Comparison of ENCODE assay signal across 15 mouse cellular contexts in the genomic region with DNA sequence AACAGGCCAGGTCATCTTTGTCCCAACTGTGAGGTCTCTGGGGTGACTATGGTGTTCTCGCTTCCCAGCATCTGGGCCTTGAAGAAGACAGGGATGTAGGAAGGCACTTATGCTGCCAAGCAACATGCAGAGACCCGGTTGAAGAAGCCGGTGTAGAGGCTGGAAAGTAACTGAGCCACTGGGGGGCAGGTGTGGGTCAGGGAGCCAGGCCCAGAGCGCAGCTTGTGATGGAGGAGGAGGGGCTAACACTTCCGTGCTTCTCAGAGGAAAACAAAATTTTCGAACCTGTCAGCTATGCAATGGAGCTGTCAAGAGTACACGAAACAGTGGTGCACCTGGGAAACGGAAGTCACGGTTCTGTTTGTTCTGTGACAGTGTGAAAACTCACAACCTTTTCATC. TPM values are rescaled to one million over a fixed set of nuclear protein-coding genes. Genes with fewer than 3 reads are reported as not detected.
DNase-seq lines count a peak whose midpoint lies in the region; ATAC-seq and TF ChIP-seq lines count a peak whose summit lies in the region.
"Had no signal": no experiment of that assay in that cellular context is flagged by ENCODE, and none has a peak within 500 bp of the region (broad histone marks: within the 10 kb centered on the region; RNA-seq: fewer than 3 reads in every experiment).

No protein-coding gene starts in this region.

- WGBS in intestine, postnatal 0 days: 48% methylated on average over 9 of the region's 9 CpGs
- WGBS in intestine, embryonic 15.5 days: 45% methylated on average over 9 of the region's 9 CpGs
- 32% methylated on average over 9 of the region's 9 CpGs for WGBS in midbrain, postnatal 0 days

- H3K4me1 ChIP-seq in intestine, postnatal 0 days (replicated peaks; ENCODE audit: control insufficient read depth, insufficient read depth, low read length): no peaks in the 10 kb centered on the region
- no peaks in the 10 kb centered on the region for H3K4me1 ChIP-seq in intestine, embryonic 15.5 days (replicated peaks)
- H3K4me1 ChIP-seq in midbrain, postnatal 0 days (ENCODE audit: insufficient read depth, low read length): no peaks in the 10 kb centered on the region
- H3K4me1 ChIP-seq: embryonic facial prominence, embryonic 15.5 days; liver, embryonic 15.5 days had no signal

- peak; percentile 20; the same call in 1 of the 2 replicates for TF ChIP-seq CTCF in intestine, postnatal 0 days (IDR thresholded peaks at IDR 0.05; ENCODE audit: low read depth)
- TF ChIP-seq CTCF in brain, embryonic 14.5 days (IDR thresholded peaks at IDR 0.05; ENCODE audit: borderline replicate concordance, extremely low read depth, insufficient read depth, insufficient read length): peak; percentile 52
- peak; percentile 81 for TF ChIP-seq CTCF in midbrain, postnatal 0 days (IDR thresholded peaks at IDR 0.05)

- no peak overlapping the region for H3K4me2 ChIP-seq in intestine, postnatal 0 days (replicated peaks; ENCODE audit: low read depth)
- no peak overlapping the region for H3K4me2 ChIP-seq in intestine, embryonic 15.5 days (replicated peaks)
- no peak overlapping the region for H3K4me2 ChIP-seq in midbrain, postnatal 0 days (ENCODE audit: low read depth, low read length, poor library complexity, severe bottlenecking)
- H3K4me2 ChIP-seq: embryonic facial prominence, embryonic 15.5 days; liver, embryonic 15.5 days had no signal

- ATAC-seq in intestine, postnatal 0 days: no peak
- ATAC-seq in intestine, embryonic 15.5 days: no peak
- no peak for ATAC-seq in midbrain, postnatal 0 days (ENCODE audit: low FRiP score)
- ATAC-seq: forebrain, embryonic 14.5 days had no signal

- no peak overlapping the region for H3K27ac ChIP-seq in intestine, postnatal 0 days (ENCODE audit: low read depth, low read length)
- H3K27ac ChIP-seq in intestine, embryonic 15.5 days: no peak overlapping the region
- H3K27ac ChIP-seq in midbrain, postnatal 0 days (ENCODE audit: low read depth, low read length): no peak overlapping the region
- H3K27ac ChIP-seq: embryonic facial prominence, embryonic 15.5 days; gastrocnemius, adult 2 months; liver, embryonic 15.5 days had no signal

- no peaks in the 10 kb centered on the region for H3K9me3 ChIP-seq in intestine, postnatal 0 days (ENCODE audit: control insufficient read depth)
- H3K9me3 ChIP-seq in intestine, embryonic 15.5 days: no peaks in the 10 kb centered on the region
- no peaks in the 10 kb centered on the region for H3K9me3 ChIP-seq in midbrain, postnatal 0 days (ENCODE audit: low read length)
- H3K9me3 ChIP-seq: embryonic facial prominence, embryonic 15.5 days; liver, embryonic 15.5 days had no signal

- no peaks in the 10 kb centered on the region for H3K27me3 ChIP-seq in intestine, postnatal 0 days (replicated peaks; ENCODE audit: control insufficient read depth, insufficient read depth, low read length)
- H3K27me3 ChIP-seq in intestine, embryonic 15.5 days (replicated peaks): peaks cover 9% of the 10 kb centered on the region; the same call in 1 of the 2 replicates
- no peaks in the 10 kb centered on the region for H3K27me3 ChIP-seq in midbrain, postnatal 0 days (ENCODE audit: insufficient read depth, low read length)

- no peak overlapping the region for H3K4me3 ChIP-seq in intestine, postnatal 0 days (ENCODE audit: low read depth, low read length)
- H3K4me3 ChIP-seq in intestine, embryonic 15.5 days (replicated peaks): no peak overlapping the region
- H3K4me3 ChIP-seq in midbrain, postnatal 0 days (ENCODE audit: low read depth, low read length): no peak overlapping the region
- H3K4me3 ChIP-seq: embryonic facial prominence, embryonic 15.5 days; gastrocnemius, adult 2 months; liver, embryonic 15.5 days had no signal

- peak; percentile 50 for DNase-seq in retina, postnatal 1 day
- no peak for DNase-seq in retina, embryonic 14.5 days (ENCODE audit: low spot score)
- peak; percentile 58 for DNase-seq in brain, embryonic 14.5 days (ENCODE audit: low read depth)
- peak; percentile 71 for DNase-seq in midbrain, postnatal 0 days (ENCODE audit: low spot score)
- DNase-seq in adipocyte (ENCODE audit: low spot score): no peak
- no peak for DNase-seq in right cerebral cortex, postnatal 14 days

- no peak for TF ChIP-seq POLR2A in brain, embryonic 14.5 days (IDR thresholded peaks at IDR 0.05; ENCODE audit: borderline replicate concordance, extremely low read depth, insufficient read depth, insufficient read length, poor library complexity, severe bottlenecking)

- no peaks in the 10 kb centered on the region for H3K36me3 ChIP-seq in intestine, postnatal 0 days (ENCODE audit: control insufficient read depth, insufficient read depth)
- H3K36me3 ChIP-seq in intestine, embryonic 15.5 days: no peaks in the 10 kb centered on the region
- H3K36me3 ChIP-seq in midbrain, postnatal 0 days (ENCODE audit: insufficient read depth, low read length): no peaks in the 10 kb centered on the region
- H3K36me3 ChIP-seq: embryonic facial prominence, embryonic 15.5 days; liver, embryonic 15.5 days had no signal

- H3K9ac ChIP-seq in intestine, postnatal 0 days (ENCODE audit: low read depth, low read length): no peak overlapping the region
- H3K9ac ChIP-seq in intestine, embryonic 15.5 days: no peak overlapping the region
- H3K9ac ChIP-seq in midbrain, postnatal 0 days (replicated peaks; ENCODE audit: low read length, poor library complexity, severe bottlenecking): no peak overlapping the region
- H3K9ac ChIP-seq: embryonic facial prominence, embryonic 15.5 days; liver, embryonic 15.5 days had no signal

RNA-seq across cellular contexts. Expression of a gene that starts 9.9 kb away (rescaled TPM):
- 0.03 TPM in 1 of 2 replicates, not detected in the other for polyA plus RNA-seq in intestine, postnatal 0 days (2015; fragmentation: Nextera tagmentation; extraction: Ambion mirVana)
- polyA plus RNA-seq in intestine, embryonic 15.5 days (2015; fragmentation: Nextera tagmentation; extraction: Ambion mirVana): not detected in 2 replicates
- polyA plus RNA-seq in brain, embryonic 14.5 days (2012; rRNA removed): 3.1 and 6.5 TPM in 2 replicates
- total RNA-seq in midbrain, postnatal 0 days (2014; rRNA removed): 14.6 and 23.2 TPM in 2 replicates
- polyA plus RNA-seq in midbrain, postnatal 0 days (2015; fragmentation: Nextera tagmentation; extraction: Ambion mirVana): 0.65 and 1.1 TPM in 2 replicates
- total RNA-seq: common myeloid progenitor, adult 5-6 weeks had no signal
- polyA plus RNA-seq: heart, embryonic 16.5 days; kidney, embryonic 16.5 days had no signal

RNA-seq across cellular contexts. Expression of a gene that starts 13.0 kb away (rescaled TPM):
- polyA plus RNA-seq in intestine, postnatal 0 days (2015; fragmentation: Nextera tagmentation; extraction: Ambion mirVana): 48.4 and 49.3 TPM in 2 replicates
- polyA plus RNA-seq in intestine, embryonic 15.5 days (2015; fragmentation: Nextera tagmentation; extraction: Ambion mirVana): 55.4 and 56.0 TPM in 2 replicates
- polyA plus RNA-seq in brain, embryonic 14.5 days (2012; rRNA removed): 51.4 and 54.7 TPM in 2 replicates
- total RNA-seq in midbrain, postnatal 0 days (2014; rRNA removed): 34.5 and 43.8 TPM in 2 replicates
- 86.9 and 87.1 TPM in 2 replicates for polyA plus RNA-seq in midbrain, postnatal 0 days (2015; fragmentation: Nextera tagmentation; extraction: Ambion mirVana)

RNA-seq across cellular contexts. Expression of a gene that starts 22.1 kb away (rescaled TPM):
- 95.2 and 106 TPM in 2 replicates for polyA plus RNA-seq in intestine, postnatal 0 days (2015; fragmentation: Nextera tagmentation; extraction: Ambion mirVana)
- 138 and 143 TPM in 2 replicates for polyA plus RNA-seq in intestine, embryonic 15.5 days (2015; fragmentation: Nextera tagmentation; extraction: Ambion mirVana)
- polyA plus RNA-seq in brain, embryonic 14.5 days (2012; rRNA removed): 236 and 364 TPM in 2 replicates
- 151 and 168 TPM in 2 replicates for total RNA-seq in midbrain, postnatal 0 days (2014; rRNA removed)
- polyA plus RNA-seq in midbrain, postnatal 0 days (2015; fragmentation: Nextera tagmentation; extraction: Ambion mirVana): 107 and 110 TPM in 2 replicates

RNA-seq across cellular contexts. Expression of a gene that starts 41.5 kb away (rescaled TPM):
- polyA plus RNA-seq in intestine, postnatal 0 days (2015; fragmentation: Nextera tagmentation; extraction: Ambion mirVana): not detected in 2 replicates
- polyA plus RNA-seq in intestine, embryonic 15.5 days (2015; fragmentation: Nextera tagmentation; extraction: Ambion mirVana): not detected in 2 replicates
- polyA plus RNA-seq in brain, embryonic 14.5 days (2012; rRNA removed): not detected in 2 replicates
- total RNA-seq in midbrain, postnatal 0 days (2014; rRNA removed): not detected in 2 replicates
- polyA plus RNA-seq in midbrain, postnatal 0 days (2015; fragmentation: Nextera tagmentation; extraction: Ambion mirVana): 5.1 and 5.6 TPM in 2 replicates
- total RNA-seq: common myeloid progenitor, adult 5-6 weeks had no signal
- polyA plus RNA-seq: embryonic facial prominence, embryonic 15.5 days; forebrain, embryonic 14.5 days; liver, embryonic 15.5 days had no signal

RNA-seq across cellular contexts. Expression of a gene that starts 43.3 kb away (rescaled TPM):
- polyA plus RNA-seq in intestine, postnatal 0 days (2015; fragmentation: Nextera tagmentation; extraction: Ambion mirVana): 12.0 and 14.2 TPM in 2 replicates
- polyA plus RNA-seq in intestine, embryonic 15.5 days (2015; fragmentation: Nextera tagmentation; extraction: Ambion mirVana): 29.7 and 33.1 TPM in 2 replicates
- polyA plus RNA-seq in brain, embryonic 14.5 days (2012; rRNA removed): 14.3 and 20.8 TPM in 2 replicates
- 46.3 and 47.2 TPM in 2 replicates for total RNA-seq in midbrain, postnatal 0 days (2014; rRNA removed)
- polyA plus RNA-seq in midbrain, postnatal 0 days (2015; fragmentation: Nextera tagmentation; extraction: Ambion mirVana): 19.4 and 21.9 TPM in 2 replicates

Comparison
In these comparisons a context has a peak if more than half of its experiments do, and no peak if none do; other contexts are left out.
1. DNase-seq: peak in retina, postnatal 1 day (single experiment), brain, embryonic 14.5 days (single experiment) and midbrain, postnatal 0 days (single experiment); none in retina, embryonic 14.5 days (single experiment), adipocyte (single experiment) and right cerebral cortex, postnatal 14 days (single experiment).
2. CTCF ChIP-seq: peak in every context shown above with its lines; median percentile 81 in midbrain, postnatal 0 days; 52 in brain, embryonic 14.5 days; 20 in intestine, postnatal 0 days.